Mouse (Mus musculus) heart, postnatal 0 days (tissue): ENCODE measurements around the gene Agfg1. TPM values are rescaled to one million over a fixed set of nuclear protein-coding genes. Genes with fewer than 3 reads are reported as not detected.
A peak's percentile ranks its signal among the peaks of the same experiment; 100 is the strongest.

Experiments
- ATAC-seq: fragments of 200-750 bp; cut with Nextera tagmentation; 2 replicates; pipeline ENCODE4 v1.8.0; 2017; ENCODE audit warnings: low read depth, moderate number of reproducible peaks, moderate library complexity; ENCODE audit not compliant: insufficient read depth
- DNase-seq: peaks from one replicate; pipeline ENCODE4 v3.0.0-alpha.2; 2016; ENCODE audit warnings: low spot score
- H3K27ac ChIP-seq: fragments of 300-500 bp; sonication (generic); 2 replicates; pipeline ENCODE4 v1.5.1; 2014; ENCODE audit warnings: low read depth, mild to moderate bottlenecking
- H3K27me3 ChIP-seq: fragments of 300-500 bp; sonication (generic); 2 replicates; pipeline ENCODE4 v1.6.1; 2014; ENCODE audit warnings: low read length, mixed read lengths; ENCODE audit not compliant: control insufficient read depth, insufficient read depth
- H3K36me3 ChIP-seq: fragments of 300-500 bp; sonication (generic); replicated peaks from 2 replicates; pipeline ENCODE4 v1.6.1; 2014; ENCODE audit warnings: low read length, mixed read lengths; ENCODE audit not compliant: control insufficient read depth, insufficient read depth
- H3K4me1 ChIP-seq: fragments of 300-500 bp; sonication (generic); 2 replicates; pipeline ENCODE4 v1.6.1; 2014; ENCODE audit warnings: antibody characterized with exemption; ENCODE audit not compliant: control insufficient read depth, insufficient read depth
- H3K4me2 ChIP-seq: fragments of 300-500 bp; sonication (generic); 2 replicates; pipeline ENCODE4 v1.6.1; 2014; ENCODE audit warnings: low read depth, mild to moderate bottlenecking, low read length, moderate library complexity
- H3K4me3 ChIP-seq: fragments of 300-500 bp; sonication (generic); 2 replicates; pipeline ENCODE4 v1.5.1; 2014; ENCODE audit warnings: low read depth, low read length
- H3K9ac ChIP-seq: fragments of 300-500 bp; sonication (generic); replicated peaks from 2 replicates; pipeline ENCODE4 v1.6.1; 2014; ENCODE audit warnings: low read depth, low read length, mixed read lengths
- H3K9me3 ChIP-seq: fragments of 300-500 bp; sonication (generic); replicated peaks from 2 replicates; pipeline ENCODE4 v1.6.1; 2016; ENCODE audit warnings: low read length; ENCODE audit not compliant: control insufficient read depth
- CTCF ChIP-seq: IDR thresholded peaks from 2 replicates; pipeline ENCODE4 v1.5.1; 2016; ENCODE audit warnings: antibody characterized with exemption, control low read depth, low read depth
- EP300 ChIP-seq: IDR thresholded peaks from 2 replicates; pipeline ENCODE4 v1.6.1; 2016; ENCODE audit warnings: antibody characterized with exemption, low read depth
- WGBS: fragments of 180-500 bp; shearing (Covaris S2); extraction: QIAGEN DNeasy Blood & Tissue Kit; methylation state at CpG from one replicate; pipeline ENCODE4 v1.1.7; 2014; 5-methylcytosine and 5-hydroxymethylcytosine counted together
- polyA plus RNA-seq: library from polyadenylated mRNA; unstranded; fragments of >200 nt; fragmentation: Nextera tagmentation; extraction: Ambion mirVana; gene quantifications from 2 replicates; pipeline ENCODE4 v1.2.1, GENCODE M21; 2015
- total RNA-seq: library from RNA; depleted of rRNA; stranded (reverse); fragments of >200 nt; gene quantifications from 2 replicates; pipeline ENCODE4 v1.2.3, GENCODE M21; 2014; ENCODE audit warnings: low replicate concordance

Agfg1 gene
- total and polyA plus RNA-seq, 2 experiments from 2014 or later, result 18.5 to 71.0 TPM

GRCm38 (mm10) chr1:82832495-82833021 is 6.7 kb upstream of the Agfg1 start:
- Histone ChIP-seq H3K4me1 (peaks cover 16% of the 10 kb centered on the region), H3K36me3 (no peaks in the 10 kb centered on the region), H3K27ac (peak overlapping the region; percentile 58; the same call in 1 of the 2 replicates), H3K9ac (no peak overlapping the region), H3K9me3 (no peaks in the 10 kb centered on the region), H3K27me3 (no peaks in the 10 kb centered on the region), H3K4me3 (no peak overlapping the region), H3K4me2 (no peak overlapping the region)
- WGBS, result 72% methylated on average over 11 of the region's 11 CpGs
- no peak for TF ChIP-seq CTCF
- TF ChIP-seq EP300, result no peak
- ATAC-seq, result no peak
- DNase-seq, result no peak

GRCm38 (mm10) chr1:82833501-82833900 is 5.8 kb upstream of the Agfg1 start:
- no peak overlapping the region for H3K27ac ChIP-seq
- ATAC-seq (no peak), DNase-seq (no peak)
- H3K4me2 ChIP-seq, result no peak overlapping the region
- H3K9ac ChIP-seq, result no peak overlapping the region
- H3K4me3 ChIP-seq, result no peak overlapping the region
- WGBS, result 96% methylated on average over 2 of the region's 2 CpGs
- H3K27me3 ChIP-seq, result no peaks in the 10 kb centered on the region
- H3K9me3 ChIP-seq, result no peaks in the 10 kb centered on the region
- peaks cover 16% of the 10 kb centered on the region for H3K4me1 ChIP-seq
- TF ChIP-seq EP300 (no peak), CTCF (no peak)
- H3K36me3 ChIP-seq, result no peaks in the 10 kb centered on the region

GRCm38 (mm10) chr1:82834572-82834971 is 4.7 kb upstream of the Agfg1 start:
- ATAC-seq (no peak), DNase-seq (no peak)
- Histone ChIP-seq H3K9ac (no peak overlapping the region), H3K27me3 (no peaks in the 10 kb centered on the region), H3K4me3 (no peak overlapping the region), H3K4me1 (peaks cover 16% of the 10 kb centered on the region), H3K9me3 (no peaks in the 10 kb centered on the region), H3K27ac (0 out of 2 replicates have a peak overlapping the region, but pooled peaks have one; percentile 5), H3K36me3 (no peaks in the 10 kb centered on the region), H3K4me2 (no peak overlapping the region)
- WGBS, result 23% methylated on average over 8 of the region's 8 CpGs
- TF ChIP-seq EP300 (no peak), CTCF (no peak)

- no peak overlapping the region for H3K27ac ChIP-seq
- H3K4me2 ChIP-seq, result no peak overlapping the region
- H3K27me3 ChIP-seq, result no peaks in the 10 kb centered on the region
- no peak overlapping the region for H3K9ac ChIP-seq
- no peak overlapping the region for H3K4me3 ChIP-seq
- H3K4me1 ChIP-seq, result peaks cover 18% of the 10 kb centered on the region
- WGBS, result 58% methylated on average over 13 of the region's 13 CpGs
- ATAC-seq, result no peak
- TF ChIP-seq CTCF, result no peak
- TF ChIP-seq EP300, result no peak
- no peaks in the 10 kb centered on the region for H3K36me3 ChIP-seq
- DNase-seq, result no peak
- no peaks in the 10 kb centered on the region for H3K9me3 ChIP-seq
These were observed 2.7 kb upstream of the Agfg1 start for GRCm38 (mm10) chr1:82836342-82837217.

GRCm38 (mm10) chr1:82837579-82837978 is 1.7 kb upstream of the Agfg1 start:
- H3K27ac ChIP-seq, result no peak overlapping the region
- TF ChIP-seq EP300, result no peak
- no peak for TF ChIP-seq CTCF
- no peaks in the 10 kb centered on the region for H3K9me3 ChIP-seq
- no peaks in the 10 kb centered on the region for H3K27me3 ChIP-seq
- no peaks in the 10 kb centered on the region for H3K36me3 ChIP-seq
- H3K4me2 ChIP-seq, result no peak overlapping the region
- no peak overlapping the region for H3K9ac ChIP-seq
- ATAC-seq (no peak), DNase-seq (no peak)
- H3K4me3 ChIP-seq, result no peak overlapping the region
- 63% methylated on average over 6 of the region's 6 CpGs for WGBS
- H3K4me1 ChIP-seq, result peaks cover 15% of the 10 kb centered on the region
